Mouse (Mus musculus): Measurements from ENCODE around the gene Gprin2. TPM values are rescaled to one million over a fixed set of nuclear protein-coding genes. Genes with fewer than 3 reads are reported as not detected.

Gprin2 gene
- under 1 TPM; under 0.01 to 0.01 TPM for polyA plus RNA-seq (2012; fragmentation: generic; extraction: Trizol)

DNA sequence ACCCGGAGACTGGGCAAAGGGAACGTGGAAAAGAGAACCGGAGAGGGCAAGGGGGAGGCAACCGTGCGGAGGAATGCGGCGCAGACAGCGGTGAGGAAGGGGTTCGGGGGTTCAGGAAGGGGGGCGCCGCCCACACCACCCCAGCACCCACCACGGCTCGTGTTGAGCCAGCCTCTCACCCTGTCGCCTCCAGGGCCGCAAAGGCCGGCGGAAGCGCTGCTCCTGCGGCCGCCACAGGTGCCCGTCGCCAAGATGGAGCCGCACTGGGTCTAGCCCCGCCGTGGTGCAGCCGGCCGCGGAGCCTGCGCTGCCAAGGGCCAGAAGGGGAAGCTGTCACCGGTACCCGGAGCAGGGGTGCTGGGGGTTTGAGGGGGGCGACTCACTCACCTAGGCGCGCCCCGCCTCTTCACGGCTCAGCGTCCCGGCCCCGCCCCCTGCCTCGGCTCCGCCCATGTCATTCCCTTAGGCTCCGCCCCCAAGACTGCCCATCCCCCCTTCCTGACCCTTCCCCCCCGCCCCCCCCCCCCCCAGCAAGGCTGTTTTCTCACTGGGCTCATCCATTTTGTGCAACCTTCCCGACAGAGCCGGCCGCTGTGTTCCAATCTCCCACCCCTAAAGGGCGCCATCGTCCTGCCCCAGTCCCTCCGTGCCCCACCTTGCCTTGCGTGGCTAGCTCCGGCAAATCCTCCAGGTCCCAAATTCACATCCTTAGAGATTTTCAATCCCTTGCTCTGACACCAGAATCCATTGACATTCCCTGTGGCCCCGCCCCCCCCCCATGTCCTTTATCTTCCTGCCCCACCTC lies at the start of gene Gprin2:
Gene Gprin2, minus strand, starts transcription at position 423 of the 805 bp plus-strand sequence.

GRCm38 (mm10) chr14:34219295-34219694 lies 17.8 kb upstream of the Gprin2 start, which contains the start of gene Syt15:
Syt15 (plus strand) TSS chr14:34219595.

GRCm38 (mm10) chr14:34152342-34152741 lies 49.1 kb downstream of the Gprin2 start, which contains the start of gene Npy4r:
Npy4r (minus strand) TSS chr14:34152489.

Other genes starting within 250 kb of the Gprin2 start
- not detected for gene Rbp3, start 247.7 kb downstream of the Gprin2 start, polyA plus RNA-seq (2012; fragmentation: generic; extraction: Trizol)
- not detected for gene Zfp488, start 222.9 kb downstream of the Gprin2 start, polyA plus RNA-seq (2012; fragmentation: generic; extraction: Trizol)
- gene Gm30083, start 186.5 kb downstream of the Gprin2 start, polyA plus RNA-seq (2012; fragmentation: generic; extraction: Trizol): not detected
- not detected for gene Gm5460, start 184.9 kb downstream of the Gprin2 start, polyA plus RNA-seq (2012; fragmentation: generic; extraction: Trizol)
- not detected for gene Antxrl, start 148.9 kb downstream of the Gprin2 start, polyA plus RNA-seq (2012; fragmentation: generic; extraction: Trizol)
- 10 to 100 TPM; 25.9 to 37.9 TPM for gene Anxa8, start 115.7 kb downstream of the Gprin2 start, polyA plus RNA-seq (2012; fragmentation: generic; extraction: Trizol)
- under 1 TPM in 1 of 2 experiments, not detected in 1; 0.22 TPM for gene A630023A22Rik, start 98.9 kb downstream of the Gprin2 start, polyA plus RNA-seq (2012; fragmentation: generic; extraction: Trizol)
- under 1 TPM; 0.05 to 0.40 TPM for gene Npy4r, start 49.2 kb downstream of the Gprin2 start, polyA plus RNA-seq (2012; fragmentation: generic; extraction: Trizol)
- under 1 TPM in 1 of 2 experiments, not detected in 1; 0.05 TPM for gene Syt15, start 17.9 kb upstream of the Gprin2 start, polyA plus RNA-seq (2012; fragmentation: generic; extraction: Trizol)
- gene Shld2, start 108.8 kb upstream of the Gprin2 start, polyA plus RNA-seq (2012; fragmentation: generic; extraction: Trizol): 1 to 10 TPM in 1 of 2 experiments, under 1 TPM in 1; 0.15 to 2.4 TPM
- gene Glud1, start 109.1 kb upstream of the Gprin2 start, polyA plus RNA-seq (2012; fragmentation: generic; extraction: Trizol): 100 to 1,000 TPM in 1 of 2 experiments, 10 to 100 TPM in 1; 17.1 to 160 TPM
- gene Fam25c, start 153.8 kb upstream of the Gprin2 start, polyA plus RNA-seq (2012; fragmentation: generic; extraction: Trizol): 1 to 10 TPM in 1 of 2 experiments, not detected in 1; 1.2 TPM
- gene Sncg, start 173.1 kb upstream of the Gprin2 start, polyA plus RNA-seq (2012; fragmentation: generic; extraction: Trizol): 10 to 100 TPM in 1 of 2 experiments, 1 to 10 TPM in 1; 1.6 to 16.1 TPM
- gene Mmrn2, start 173.8 kb upstream of the Gprin2 start, polyA plus RNA-seq (2012; fragmentation: generic; extraction: Trizol): under 1 TPM; 0.05 to 0.81 TPM